Mouse (Mus musculus): ENCODE data around the gene Asphd2.

Asphd2 gene

DNA sequence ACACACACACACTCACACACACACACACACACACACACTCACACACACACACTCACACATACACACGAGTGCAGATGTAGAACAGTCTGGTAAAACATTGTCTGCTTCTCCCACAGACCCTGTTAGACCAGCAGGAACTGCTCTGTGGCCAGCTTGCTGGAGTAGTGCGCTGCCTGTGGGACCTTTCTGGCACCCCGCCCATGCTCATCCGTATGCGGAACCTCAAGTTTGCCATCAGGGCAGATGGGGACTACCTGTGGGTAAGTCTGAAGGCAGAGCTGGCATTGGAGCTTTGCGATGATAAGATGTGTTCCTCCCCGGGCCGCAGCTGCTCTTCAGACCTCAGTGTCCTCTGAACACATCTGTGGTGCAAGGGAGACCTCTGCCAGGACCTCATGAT, 45.5 kb downstream of the Asphd2 start:
- DNase-seq (ENCODE audit: low spot score), result no peak

GRCm38 (mm10) chr5:112346211-112346965, 48.3 kb downstream of the Asphd2 start:
- DNase-seq (ENCODE audit: low spot score), result no peak

GRCm38 (mm10) chr5:112344092-112344960, 50.3 kb downstream of the Asphd2 start:
- DNase-seq (ENCODE audit: low spot score), result no peak

- no peak for DNase-seq (ENCODE audit: low spot score)
These were observed 51.5 kb downstream of the Asphd2 start for GRCm38 (mm10) chr5:112343205-112343595.

- peak; percentile 85 for DNase-seq (ENCODE audit: low spot score)
These were observed 52.0 kb downstream of the Asphd2 start, which contains the start of the genes Srrd and Hps4 for GRCm38 (mm10) chr5:112342463-112343204. Srrd (minus strand) TSS chr5:112343040. Hps4 (plus strand) TSS chr5:112343083.

GRCm38 (mm10) chr5:112339215-112339614, 55.5 kb downstream of the Asphd2 start:
- DNase-seq (ENCODE audit: low spot score), result no peak

GRCm38 (mm10) chr5:112337004-112337403, 57.7 kb downstream of the Asphd2 start:
- no peak for DNase-seq (ENCODE audit: low spot score)

- DNase-seq (ENCODE audit: low spot score), result peak; percentile 49
These were observed 59.2 kb downstream of the Asphd2 start for GRCm38 (mm10) chr5:112335473-112335872.
